Mouse (Mus musculus) stomach, postnatal 0 days (tissue): ENCODE measurements at regions not wholly inside any gene's neighbourhood (a gene's known extent, or its start where the extent isn't known, plus 50 kb on each side); places are given as distances from the start of the nearest gene placed in this dataset.

Experiments
- CTCF ChIP-seq: IDR thresholded peaks from 2 replicates; pipeline ENCODE4 v1.5.1; 2016; ENCODE audit warnings: antibody characterized with exemption, low read depth, mild to moderate bottlenecking, moderate library complexity
- EP300 ChIP-seq: optimal IDR thresholded peaks from 2 replicates; pipeline ENCODE3; 2016; ENCODE audit warnings: antibody characterized with exemption

GRCm38 (mm10) chr1:22206935-22207334 lies 245.2 kb upstream of the Kcnq5 start:
- TF ChIP-seq CTCF (no peak), EP300 (no peak)
